Mouse (Mus musculus) limb, embryonic 14.5 days (tissue): ENCODE data around the gene Olfr1257. TPM values are rescaled to one million over a fixed set of nuclear protein-coding genes. Genes with fewer than 3 reads are reported as not detected.
"Not testable (repeated sequence)": the region's sequence is repeated elsewhere in the genome, so short reads cannot be mapped to it uniquely, and the experiment has no call there.

Experiments
- ATAC-seq: fragments of 200-750 bp; cut with Nextera tagmentation; 2 replicates; pipeline ENCODE4 v1.8.0; 2017; ENCODE audit warnings: low read depth, moderate number of reproducible peaks, moderate TSS enrichment; ENCODE audit not compliant: low FRiP score
- DNase-seq: peaks from one replicate; pipeline ENCODE4 v3.0.0-alpha.2; 2015; ENCODE audit warnings: low spot score
- H3K27ac ChIP-seq: fragments of 300-500 bp; sonication (generic); replicated peaks from 2 replicates; pipeline ENCODE4 v1.5.1; 2014; ENCODE audit warnings: low read depth, mild to moderate bottlenecking, low read length, moderate library complexity, mixed read lengths
- H3K27me3 ChIP-seq: fragments of 300-500 bp; sonication (generic); 2 replicates; pipeline ENCODE4 v1.6.1; 2014; ENCODE audit warnings: low read length, mixed read lengths; ENCODE audit not compliant: control insufficient read depth, insufficient read depth
- H3K36me3 ChIP-seq: fragments of 300-500 bp; sonication (generic); 2 replicates; pipeline ENCODE4 v1.6.1; 2014; ENCODE audit warnings: mild to moderate bottlenecking, low read length, moderate library complexity, mixed read lengths; ENCODE audit not compliant: control insufficient read depth, insufficient read depth
- H3K4me1 ChIP-seq: fragments of 300-500 bp; sonication (generic); 2 replicates; pipeline ENCODE4 v1.6.1; 2014; ENCODE audit warnings: antibody characterized with exemption, low read length, mixed read lengths; ENCODE audit not compliant: control insufficient read depth, insufficient read depth
- H3K4me2 ChIP-seq: fragments of 300-500 bp; sonication (generic); replicated peaks from 2 replicates; pipeline ENCODE4 v1.6.1; 2014; ENCODE audit warnings: low read depth, mild to moderate bottlenecking, low read length, moderate library complexity; ENCODE audit not compliant: severe bottlenecking
- H3K4me3 ChIP-seq: fragments of 300-500 bp; sonication (generic); replicated peaks from 2 replicates; pipeline ENCODE4 v1.5.1; 2014; ENCODE audit warnings: low read length
- H3K9ac ChIP-seq: fragments of 300-500 bp; sonication (generic); 2 replicates; pipeline ENCODE4 v1.6.1; 2014; ENCODE audit warnings: mild to moderate bottlenecking, low read depth, low read length, moderate library complexity; ENCODE audit not compliant: severe bottlenecking
- H3K9me3 ChIP-seq: fragments of 300-500 bp; sonication (generic); 2 replicates; pipeline ENCODE4 v1.6.1; 2016; ENCODE audit warnings: low read length; ENCODE audit not compliant: control insufficient read depth
- POLR2A ChIP-seq: fragments of 200-500 bp; IDR thresholded peaks from 2 replicates; pipeline ENCODE4 v1.8.0; 2012; ENCODE audit warnings: inconsistent platforms, mild to moderate bottlenecking, moderate library complexity, borderline replicate concordance; ENCODE audit not compliant: insufficient read depth, insufficient read length; ENCODE audit errors: extremely low read depth
- WGBS: fragments of 180-500 bp; shearing (Covaris S2); extraction: QIAGEN DNeasy Blood & Tissue Kit; methylation state at CpG from one replicate; pipeline ENCODE4 v1.1.7; 2014; 5-methylcytosine and 5-hydroxymethylcytosine counted together
- polyA plus RNA-seq, 2 experiments: library from polyadenylated mRNA; depleted of rRNA in 1 of 2; stranded (reverse) in 1 of 2; unstranded in 1 of 2; fragments of >200 nt; fragmentation: Nextera tagmentation in 1 of 2; extraction: Ambion mirVana in 1 of 2; gene quantifications; 2 replicates each; pipeline versions ENCODE4 v1.2.1 to v1.2.3; 2012 to 2014

Olfr1257 gene
- polyA plus RNA-seq (2012; rRNA removed): not detected in 2 replicates
- polyA plus RNA-seq (2014; fragmentation: Nextera tagmentation; extraction: Ambion mirVana): not detected in 2 replicates

DNA sequence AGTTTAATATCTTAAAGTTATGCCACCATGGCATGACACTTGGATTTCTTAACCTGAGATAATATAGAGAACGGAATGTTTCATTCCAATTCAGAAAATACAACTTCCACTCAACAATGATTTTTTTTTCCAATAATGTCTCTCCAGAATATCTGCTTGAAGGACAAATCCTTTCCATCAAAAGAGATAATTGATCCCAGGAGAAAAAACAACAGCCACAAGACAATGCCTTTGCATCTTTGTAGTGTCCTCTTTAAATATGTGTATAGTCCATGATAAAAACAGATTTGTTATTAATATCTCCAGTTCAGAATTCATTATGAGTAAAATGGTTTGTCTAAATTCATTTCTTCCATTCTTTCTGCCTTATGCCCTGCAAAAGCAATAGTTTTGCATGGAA lies at the start of gene Olfr1257:
Gene Olfr1257, plus strand, starts transcription at position 301 of the 400 bp plus-strand sequence.
- ATAC-seq (no peak), DNase-seq (no peak)
- Histone ChIP-seq H3K36me3 (no peaks in the 10 kb centered on the region), H3K4me1 (no peaks in the 10 kb centered on the region), H3K4me3 (no peak within 1 kb of the TSS), H3K9me3 (no peaks in the 10 kb centered on the region), H3K4me2 (no peak within 1 kb of the TSS), H3K9ac (no peak within 1 kb of the TSS), H3K27me3 (no peaks in the 10 kb centered on the region), H3K27ac (no peak within 1 kb of the TSS)
- WGBS: 94% methylated on average over 1 of the region's 1 CpGs
- TF ChIP-seq POLR2A: no peak

DNA sequence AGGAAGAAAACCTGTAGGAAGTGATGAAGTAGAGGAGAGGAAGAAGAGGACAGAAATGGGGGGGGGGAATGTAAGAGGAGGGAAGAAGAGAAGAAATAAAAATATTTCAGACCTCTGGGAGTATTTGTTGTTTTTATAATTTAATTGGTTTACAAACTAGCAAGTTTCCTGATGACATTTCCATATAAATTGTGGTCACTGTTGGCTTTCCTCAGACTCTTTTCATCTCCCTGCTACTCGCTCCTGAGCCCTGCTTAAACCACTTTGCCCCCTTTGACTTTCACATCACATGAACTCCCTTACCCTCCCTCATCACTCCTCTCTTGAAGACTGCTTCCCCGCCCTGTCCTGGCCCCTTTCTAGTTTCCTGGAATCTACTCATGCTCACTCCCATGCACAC lies 36.8 kb upstream of the Olfr1257 start, which contains the start of gene Olfr1256:
Gene Olfr1256, minus strand, starts transcription at position 101 of the 400 bp plus-strand sequence.
- Histone ChIP-seq H3K9ac (no peak within 1 kb of the TSS), H3K9me3 (no peaks in the 10 kb centered on the region), H3K36me3 (no peaks in the 10 kb centered on the region), H3K27me3 (no peaks in the 10 kb centered on the region), H3K4me2 (no peak within 1 kb of the TSS), H3K27ac (no peak within 1 kb of the TSS), H3K4me3 (no peak within 1 kb of the TSS), H3K4me1 (no peaks in the 10 kb centered on the region)
- no peak for DNase-seq
- no peak for TF ChIP-seq POLR2A
- WGBS: 42% methylated on average over 2 of the region's 2 CpGs
- no peak for ATAC-seq

DNA sequence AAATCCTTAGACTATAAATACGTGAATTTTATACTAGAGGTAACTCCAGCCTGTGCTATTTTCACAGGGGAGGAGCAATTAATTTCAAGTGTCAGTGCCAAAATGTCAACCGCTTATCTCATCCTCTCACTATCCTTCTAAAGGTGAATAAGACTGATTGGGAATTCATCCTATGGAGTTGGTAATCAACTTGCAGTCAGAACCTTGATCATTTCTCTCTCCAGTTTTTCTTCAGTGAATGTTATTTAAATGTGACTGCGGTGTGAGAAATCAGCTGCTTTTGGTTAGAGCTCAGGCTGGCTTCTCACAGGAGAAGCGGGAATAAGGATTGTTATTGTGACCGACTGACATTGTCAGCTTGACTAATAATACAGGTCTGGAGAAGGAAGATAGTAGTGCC lies 30.1 kb upstream of the Olfr1257 start, which contains the start of gene Olfr48:
Gene Olfr48, minus strand, starts transcription at position 101 of the 400 bp plus-strand sequence.
- TF ChIP-seq POLR2A: no peak
- H3K4me3 ChIP-seq: no peak within 1 kb of the TSS
- 81% methylated on average over 5 of the region's 5 CpGs for WGBS
- no peaks in the 10 kb centered on the region for H3K9me3 ChIP-seq
- H3K27ac ChIP-seq: no peak within 1 kb of the TSS
- no peaks in the 10 kb centered on the region for H3K4me1 ChIP-seq
- H3K4me2 ChIP-seq: no peak within 1 kb of the TSS
- no peaks in the 10 kb centered on the region for H3K27me3 ChIP-seq
- no peak within 1 kb of the TSS for H3K9ac ChIP-seq
- no peaks in the 10 kb centered on the region for H3K36me3 ChIP-seq
- ATAC-seq: no peak
- no peak for DNase-seq

DNA sequence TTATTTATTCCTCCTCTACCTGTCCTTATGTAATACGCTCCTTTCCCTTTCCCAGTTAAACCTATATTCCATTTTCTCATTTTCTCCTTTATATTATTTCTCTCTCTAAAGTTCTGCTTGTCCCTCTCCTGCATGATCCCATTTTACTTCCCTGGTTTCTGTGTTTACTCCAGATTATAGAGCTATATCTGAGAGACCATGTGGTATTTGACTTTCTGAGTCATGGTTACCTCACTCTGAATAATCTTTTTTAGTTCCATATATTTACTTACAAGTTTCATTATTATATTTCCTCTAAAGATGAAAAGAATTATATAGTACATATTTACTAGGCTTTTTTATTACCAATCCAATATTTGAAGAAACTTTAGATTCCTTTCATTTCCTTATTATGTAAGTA lies 29.0 kb upstream of the Olfr1257 start:
- TF ChIP-seq POLR2A: no peak
- Histone ChIP-seq H3K27me3 (no peaks in the 10 kb centered on the region), H3K4me2 (no peak overlapping the region), H3K4me3 (no peak overlapping the region), H3K36me3 (no peaks in the 10 kb centered on the region), H3K9ac (no peak overlapping the region), H3K27ac (no peak overlapping the region), H3K4me1 (no peaks in the 10 kb centered on the region), H3K9me3 (no peaks in the 10 kb centered on the region)
- WGBS: 87% methylated on average over 1 of the region's 1 CpGs
- DNase-seq: no peak
- ATAC-seq: no peak

DNA sequence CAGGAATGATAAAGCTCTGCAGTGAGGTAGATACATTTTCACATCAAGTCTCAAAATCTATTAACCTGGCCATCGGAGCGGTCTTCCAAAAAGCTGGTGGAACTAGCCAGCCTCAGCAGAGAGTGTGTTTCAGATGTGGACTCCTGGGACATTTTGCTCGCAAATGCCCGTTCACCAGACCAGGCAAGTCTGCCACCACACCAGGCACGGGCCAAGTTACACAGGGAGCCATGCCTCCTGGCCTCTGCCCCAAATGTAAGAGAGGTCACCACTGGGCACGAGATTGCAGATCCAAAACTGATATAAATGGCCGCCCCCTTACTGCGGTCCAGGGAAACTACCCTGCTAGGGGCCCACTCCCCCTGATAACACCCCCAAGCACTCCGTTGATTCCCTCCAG lies 34.4 kb downstream of the Olfr1257 start:
- whole genome bisulfite sequencing: 86% methylated on average over 9 of the region's 9 CpGs
- not testable (repeated sequence) for H3K9me3 ChIP-seq, H3K27me3 ChIP-seq, H3K9ac ChIP-seq, H3K4me2 ChIP-seq, DNase-seq, H3K27ac ChIP-seq, H3K36me3 ChIP-seq, H3K4me1 ChIP-seq, ATAC-seq, H3K4me3 ChIP-seq

DNA sequence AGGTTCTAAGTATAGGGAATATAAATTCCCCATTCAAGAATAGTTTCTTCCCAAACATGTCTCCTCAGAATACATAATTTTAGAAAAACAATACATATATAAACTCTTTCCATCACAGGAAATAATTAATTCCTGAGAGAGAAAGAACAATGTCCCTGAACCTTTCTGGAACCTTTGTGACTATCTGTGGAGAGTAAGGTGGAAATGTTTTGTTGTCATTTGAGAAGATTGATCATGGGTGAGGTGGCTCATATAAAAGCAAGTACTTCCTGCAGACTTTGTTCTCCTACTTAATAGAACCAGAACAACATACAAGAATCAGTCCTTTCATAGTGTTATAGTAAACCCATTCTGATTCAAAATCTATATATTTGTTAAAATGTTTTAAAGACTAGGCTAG lies 48.8 kb downstream of the Olfr1257 start, which contains the start of gene Olfr1258:
Gene Olfr1258, plus strand, starts transcription at position 301 of the 400 bp plus-strand sequence.
- H3K9me3 ChIP-seq: no peaks in the 10 kb centered on the region
- H3K9ac ChIP-seq: no peak within 1 kb of the TSS
- no peaks in the 10 kb centered on the region for H3K36me3 ChIP-seq
- no peak within 1 kb of the TSS for H3K4me3 ChIP-seq
- H3K4me2 ChIP-seq: no peak within 1 kb of the TSS
- ATAC-seq (no peak), DNase-seq (no peak)
- no peaks in the 10 kb centered on the region for H3K4me1 ChIP-seq
- TF ChIP-seq POLR2A: no peak
- H3K27ac ChIP-seq: no peak within 1 kb of the TSS
- H3K27me3 ChIP-seq: no peaks in the 10 kb centered on the region

Other genes with a start within 250 kb of the Olfr1257 start
- gene Olfr1249, start 243.5 kb upstream of the Olfr1257 start, polyA plus RNA-seq (2012; rRNA removed): not detected in 2 replicates
- not detected in 2 replicates for gene Olfr1249, start 243.5 kb upstream of the Olfr1257 start, polyA plus RNA-seq (2014; fragmentation: Nextera tagmentation; extraction: Ambion mirVana)
- not detected in 2 replicates for gene Olfr1250, start 217.0 kb upstream of the Olfr1257 start, polyA plus RNA-seq (2012; rRNA removed)
- gene Olfr1250, start 217.0 kb upstream of the Olfr1257 start, polyA plus RNA-seq (2014; fragmentation: Nextera tagmentation; extraction: Ambion mirVana): not detected in 2 replicates
- not detected in 2 replicates for gene Olfr1251, start 206.5 kb upstream of the Olfr1257 start, polyA plus RNA-seq (2012; rRNA removed)
- gene Olfr1251, start 206.5 kb upstream of the Olfr1257 start, polyA plus RNA-seq (2014; fragmentation: Nextera tagmentation; extraction: Ambion mirVana): not detected in 2 replicates
- gene Olfr1252, start 153.4 kb upstream of the Olfr1257 start, polyA plus RNA-seq (2012; rRNA removed): not detected in 2 replicates
- not detected in 2 replicates for gene Olfr1252, start 153.4 kb upstream of the Olfr1257 start, polyA plus RNA-seq (2014; fragmentation: Nextera tagmentation; extraction: Ambion mirVana)
- not detected in 2 replicates for gene Olfr1253, start 121.3 kb upstream of the Olfr1257 start, polyA plus RNA-seq (2012; rRNA removed)
- gene Olfr1253, start 121.3 kb upstream of the Olfr1257 start, polyA plus RNA-seq (2014; fragmentation: Nextera tagmentation; extraction: Ambion mirVana): not detected in 2 replicates
- gene Olfr1254, start 84.8 kb upstream of the Olfr1257 start, polyA plus RNA-seq (2012; rRNA removed): not detected in 2 replicates
- gene Olfr1254, start 84.8 kb upstream of the Olfr1257 start, polyA plus RNA-seq (2014; fragmentation: Nextera tagmentation; extraction: Ambion mirVana): not detected in 2 replicates
- gene Olfr1255, start 66.4 kb upstream of the Olfr1257 start, polyA plus RNA-seq (2012; rRNA removed): not detected in 2 replicates
- gene Olfr1255, start 66.4 kb upstream of the Olfr1257 start, polyA plus RNA-seq (2014; fragmentation: Nextera tagmentation; extraction: Ambion mirVana): not detected in 2 replicates
- not detected in 2 replicates for gene Olfr1256, start 36.9 kb upstream of the Olfr1257 start, polyA plus RNA-seq (2012; rRNA removed)
- gene Olfr1256, start 36.9 kb upstream of the Olfr1257 start, polyA plus RNA-seq (2014; fragmentation: Nextera tagmentation; extraction: Ambion mirVana): not detected in 2 replicates
- gene Olfr48, start 30.2 kb upstream of the Olfr1257 start, polyA plus RNA-seq (2012; rRNA removed): not detected in 2 replicates
- gene Olfr48, start 30.2 kb upstream of the Olfr1257 start, polyA plus RNA-seq (2014; fragmentation: Nextera tagmentation; extraction: Ambion mirVana): not detected in 2 replicates
- gene Olfr1258, start 48.9 kb downstream of the Olfr1257 start, polyA plus RNA-seq (2012; rRNA removed): not detected in 2 replicates
- not detected in 2 replicates for gene Olfr1258, start 48.9 kb downstream of the Olfr1257 start, polyA plus RNA-seq (2014; fragmentation: Nextera tagmentation; extraction: Ambion mirVana)
- not detected in 2 replicates for gene Olfr1259, start 70.2 kb downstream of the Olfr1257 start, polyA plus RNA-seq (2012; rRNA removed)
- gene Olfr1259, start 70.2 kb downstream of the Olfr1257 start, polyA plus RNA-seq (2014; fragmentation: Nextera tagmentation; extraction: Ambion mirVana): not detected in 2 replicates
- gene Olfr1260, start 95.9 kb downstream of the Olfr1257 start, polyA plus RNA-seq (2012; rRNA removed): not detected in 2 replicates
- gene Olfr1260, start 95.9 kb downstream of the Olfr1257 start, polyA plus RNA-seq (2014; fragmentation: Nextera tagmentation; extraction: Ambion mirVana): not detected in 2 replicates
- not detected in 2 replicates for gene Olfr1261, start 112.8 kb downstream of the Olfr1257 start, polyA plus RNA-seq (2012; rRNA removed)
- not detected in 2 replicates for gene Olfr1261, start 112.8 kb downstream of the Olfr1257 start, polyA plus RNA-seq (2014; fragmentation: Nextera tagmentation; extraction: Ambion mirVana)
- gene Olfr1262, start 121.7 kb downstream of the Olfr1257 start, polyA plus RNA-seq (2012; rRNA removed): not detected in 2 replicates
- not detected in 2 replicates for gene Olfr1262, start 121.7 kb downstream of the Olfr1257 start, polyA plus RNA-seq (2014; fragmentation: Nextera tagmentation; extraction: Ambion mirVana)
- gene Olfr1263, start 133.7 kb downstream of the Olfr1257 start, polyA plus RNA-seq (2012; rRNA removed): not detected in 2 replicates
- gene Olfr1263, start 133.7 kb downstream of the Olfr1257 start, polyA plus RNA-seq (2014; fragmentation: Nextera tagmentation; extraction: Ambion mirVana): not detected in 2 replicates
- gene Olfr1264, start 147.1 kb downstream of the Olfr1257 start, polyA plus RNA-seq (2012; rRNA removed): not detected in 2 replicates
- gene Olfr1264, start 147.1 kb downstream of the Olfr1257 start, polyA plus RNA-seq (2014; fragmentation: Nextera tagmentation; extraction: Ambion mirVana): not detected in 2 replicates
- not detected in 2 replicates for gene Olfr1265, start 156.9 kb downstream of the Olfr1257 start, polyA plus RNA-seq (2012; rRNA removed)
- gene Olfr1265, start 156.9 kb downstream of the Olfr1257 start, polyA plus RNA-seq (2014; fragmentation: Nextera tagmentation; extraction: Ambion mirVana): not detected in 2 replicates
- not detected in 2 replicates for gene Olfr140, start 185.2 kb downstream of the Olfr1257 start, polyA plus RNA-seq (2012; rRNA removed)
- gene Olfr140, start 185.2 kb downstream of the Olfr1257 start, polyA plus RNA-seq (2014; fragmentation: Nextera tagmentation; extraction: Ambion mirVana): not detected in 2 replicates
- not detected in 2 replicates for gene Olfr1269, start 243.0 kb downstream of the Olfr1257 start, polyA plus RNA-seq (2012; rRNA removed)
- not detected in 2 replicates for gene Olfr1269, start 243.0 kb downstream of the Olfr1257 start, polyA plus RNA-seq (2014; fragmentation: Nextera tagmentation; extraction: Ambion mirVana)